Mouse (Mus musculus) layer of hippocampus, adult 8-10 months (tissue): Measurements from ENCODE around the gene Map4k3. TPM values are rescaled to one million over a fixed set of nuclear protein-coding genes. Genes with fewer than 3 reads are reported as not detected.

ENCODE experiments used
- total RNA-seq, 4 experiments: library from RNA; stranded (reverse); gene quantifications; 2 replicates each; pipeline ENCODE4 v1.2.4; 2022

Gene Map4k3
- total RNA-seq, 4 experiments from 2014 or later = 78.0 to 94.1 (median 85.5) TPM

Other genes starting within 250 kb of the Map4k3 start
- gene Sos1, start 248.0 kb downstream of the Map4k3 start, total RNA-seq = 10 to 100 TPM; 32.0 to 39.6 (median 37.8) TPM
- gene Cdkl4, start 150.7 kb downstream of the Map4k3 start, total RNA-seq = 10 to 100 TPM; 15.4 to 20.6 (median 16.9) TPM
- gene Tmem178, start 216.1 kb upstream of the Map4k3 start, total RNA-seq = 100 to 1,000 TPM in 1 of 4 experiments, 10 to 100 TPM in 3; 92.1 to 105 (median 98.5) TPM